Mouse (Mus musculus): Measurements from ENCODE around the gene Yap1. TPM values are rescaled to one million over a fixed set of nuclear protein-coding genes. Genes with fewer than 3 reads are reported as not detected.
"Not testable (repeated sequence)": the region's sequence is repeated elsewhere in the genome, so short reads cannot be mapped to it uniquely, and the experiment has no call there.

Gene Yap1
- polyA plus RNA-seq, 1 experiment = 22.2 TPM

- no peak for TF ChIP-seq CTCF (IDR thresholded peaks at IDR 0.05; ENCODE audit: borderline replicate concordance, extremely low read depth, insufficient read depth, insufficient read length)
- TF ChIP-seq POLR2A (IDR thresholded peaks at IDR 0.05; ENCODE audit: borderline replicate concordance, extremely low read depth, insufficient read depth, insufficient read length, poor library complexity, severe bottlenecking) = no peak
- no peak for DNase-seq (ENCODE audit: low read depth)
These were observed 96.9 kb downstream of the Yap1 start for GRCm38 (mm10) chr9:7907351-7907985.

- TF ChIP-seq POLR2A (IDR thresholded peaks at IDR 0.05; ENCODE audit: borderline replicate concordance, extremely low read depth, insufficient read depth, insufficient read length, poor library complexity, severe bottlenecking) (no peak), CTCF (IDR thresholded peaks at IDR 0.05; ENCODE audit: borderline replicate concordance, extremely low read depth, insufficient read depth, insufficient read length) (no peak)
- no peak for DNase-seq (ENCODE audit: low read depth)
These were observed 97.8 kb downstream of the Yap1 start for GRCm38 (mm10) chr9:7906564-7906963.

DNA sequence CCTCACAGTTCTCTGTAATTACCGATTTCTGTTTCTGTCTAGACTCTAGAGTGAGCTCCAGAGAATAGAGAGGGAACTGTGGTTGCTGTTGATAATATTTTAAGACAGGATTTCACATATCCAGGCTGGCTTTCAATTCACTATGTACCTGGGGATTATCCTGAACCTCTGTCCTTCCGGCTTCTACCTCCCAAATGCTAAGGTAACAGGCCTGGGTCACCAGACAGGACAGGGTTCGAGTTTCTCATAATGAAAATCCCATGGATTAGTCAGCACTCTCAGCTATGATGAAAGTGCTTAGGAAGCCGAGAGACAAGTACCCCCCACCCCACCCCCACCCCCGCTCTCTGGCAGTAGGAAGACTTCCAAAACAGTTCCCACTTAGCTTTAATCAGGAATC lies 100.6 kb downstream of the Yap1 start:
- no peak for DNase-seq (ENCODE audit: low read depth)
- no peak for TF ChIP-seq POLR2A (IDR thresholded peaks at IDR 0.05; ENCODE audit: borderline replicate concordance, extremely low read depth, insufficient read depth, insufficient read length, poor library complexity, severe bottlenecking)

- no peak for DNase-seq (ENCODE audit: low read depth)
- TF ChIP-seq CTCF (IDR thresholded peaks at IDR 0.05; ENCODE audit: borderline replicate concordance, extremely low read depth, insufficient read depth, insufficient read length) = no peak
- TF ChIP-seq POLR2A (IDR thresholded peaks at IDR 0.05; ENCODE audit: borderline replicate concordance, extremely low read depth, insufficient read depth, insufficient read length, poor library complexity, severe bottlenecking) = no peak
These were observed 101.1 kb downstream of the Yap1 start for GRCm38 (mm10) chr9:7903262-7903661.

DNA sequence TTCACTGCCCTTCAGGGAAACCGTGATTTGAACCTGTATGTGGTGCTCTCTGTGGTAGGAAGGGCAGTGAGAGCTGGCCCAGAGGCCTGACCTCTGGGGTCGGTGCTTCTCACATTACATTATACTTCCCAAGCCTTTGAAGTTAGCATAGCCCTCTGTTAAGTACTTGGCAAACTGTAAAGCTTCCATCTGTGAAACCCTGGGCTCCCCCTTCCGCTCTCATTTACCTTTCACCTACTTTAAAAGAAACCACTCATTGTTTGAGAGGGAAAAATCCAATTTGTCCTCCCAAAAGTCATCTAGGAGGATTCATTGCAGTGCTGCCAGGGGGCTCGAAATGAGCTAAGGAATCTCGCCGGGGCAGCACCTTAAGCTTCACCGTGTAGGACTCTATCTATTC lies 102.1 kb downstream of the Yap1 start:
- DNase-seq (ENCODE audit: low read depth) = peak; percentile 29
- TF ChIP-seq POLR2A (IDR thresholded peaks at IDR 0.05; ENCODE audit: borderline replicate concordance, extremely low read depth, insufficient read depth, insufficient read length, poor library complexity, severe bottlenecking) (no peak), CTCF (IDR thresholded peaks at IDR 0.05; ENCODE audit: borderline replicate concordance, extremely low read depth, insufficient read depth, insufficient read length) (no peak)

DNA sequence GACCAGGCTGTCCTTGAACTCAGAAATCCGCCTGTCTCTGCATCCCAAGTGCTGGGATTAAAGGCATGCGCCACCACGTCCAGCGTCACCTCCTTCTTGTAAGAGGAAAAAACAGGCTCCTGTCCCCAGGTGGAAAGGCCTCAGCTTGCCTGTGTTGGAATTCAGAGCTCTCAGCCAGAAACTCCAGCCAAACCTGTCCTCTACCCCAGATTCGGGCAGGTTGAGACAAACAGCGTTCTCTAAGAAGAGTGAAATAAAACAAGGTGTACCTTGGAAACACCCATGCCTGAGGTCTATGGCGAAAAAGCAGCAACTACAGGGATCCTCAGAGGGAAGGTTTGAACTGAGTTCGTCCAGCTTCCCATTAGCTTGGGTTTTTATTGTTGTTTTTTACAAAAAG lies 103.4 kb downstream of the Yap1 start:
- DNase-seq (ENCODE audit: low read depth) = no peak
- TF ChIP-seq POLR2A (IDR thresholded peaks at IDR 0.05; ENCODE audit: borderline replicate concordance, extremely low read depth, insufficient read depth, insufficient read length, poor library complexity, severe bottlenecking) (no peak), CTCF (IDR thresholded peaks at IDR 0.05; ENCODE audit: borderline replicate concordance, extremely low read depth, insufficient read depth, insufficient read length) (no peak)

DNA sequence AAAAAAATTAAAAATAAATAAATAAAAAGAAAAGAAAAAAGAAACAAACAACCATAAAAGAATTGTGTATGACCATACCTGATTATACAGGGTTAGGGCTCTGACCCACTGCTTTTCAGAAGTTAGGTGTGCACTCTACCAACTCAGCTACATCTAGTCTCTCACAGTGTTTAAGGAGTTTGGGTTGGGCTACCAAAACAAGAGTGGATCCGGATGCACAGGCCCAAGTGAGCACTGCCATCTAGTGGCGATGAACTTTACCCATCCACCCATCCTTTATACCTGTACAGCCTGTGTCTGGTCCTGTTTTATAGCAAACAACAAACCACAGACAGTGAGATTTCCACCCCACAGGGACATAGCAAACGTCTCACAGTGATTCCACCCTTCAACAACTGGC lies 106.9 kb downstream of the Yap1 start:
- TF ChIP-seq CTCF (IDR thresholded peaks at IDR 0.05; ENCODE audit: borderline replicate concordance, extremely low read depth, insufficient read depth, insufficient read length) (peak; percentile 85), POLR2A (IDR thresholded peaks at IDR 0.05; ENCODE audit: borderline replicate concordance, extremely low read depth, insufficient read depth, insufficient read length, poor library complexity, severe bottlenecking) (no peak)
- peak; percentile 73 for DNase-seq (ENCODE audit: low read depth)

GRCm38 (mm10) chr9:7891796-7892195 lies 112.6 kb downstream of the Yap1 start:
- DNase-seq (ENCODE audit: low read depth) = not testable (repeated sequence)

DNA sequence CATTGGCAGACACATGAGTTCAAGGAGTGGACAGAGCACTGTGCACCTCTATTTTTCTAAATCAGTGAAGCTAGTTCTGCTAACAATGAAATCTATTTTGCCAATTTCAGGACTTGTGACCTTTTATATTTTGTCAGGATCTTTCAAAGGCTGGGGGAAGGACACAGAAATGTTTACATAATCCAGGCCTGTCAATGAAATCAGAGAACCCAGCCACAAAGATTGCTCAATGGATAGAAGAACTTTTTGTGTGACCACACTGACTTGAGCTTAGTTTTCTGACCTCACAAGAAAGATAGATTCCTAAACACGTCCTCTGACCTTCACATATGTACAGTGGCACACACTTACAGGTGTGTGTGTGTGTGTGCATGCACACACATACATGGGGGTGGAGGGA lies 113.2 kb downstream of the Yap1 start:
- TF ChIP-seq CTCF (IDR thresholded peaks at IDR 0.05; ENCODE audit: borderline replicate concordance, extremely low read depth, insufficient read depth, insufficient read length) (no peak), POLR2A (IDR thresholded peaks at IDR 0.05; ENCODE audit: borderline replicate concordance, extremely low read depth, insufficient read depth, insufficient read length, poor library complexity, severe bottlenecking) (no peak)
- DNase-seq (ENCODE audit: low read depth) = no peak

DNA sequence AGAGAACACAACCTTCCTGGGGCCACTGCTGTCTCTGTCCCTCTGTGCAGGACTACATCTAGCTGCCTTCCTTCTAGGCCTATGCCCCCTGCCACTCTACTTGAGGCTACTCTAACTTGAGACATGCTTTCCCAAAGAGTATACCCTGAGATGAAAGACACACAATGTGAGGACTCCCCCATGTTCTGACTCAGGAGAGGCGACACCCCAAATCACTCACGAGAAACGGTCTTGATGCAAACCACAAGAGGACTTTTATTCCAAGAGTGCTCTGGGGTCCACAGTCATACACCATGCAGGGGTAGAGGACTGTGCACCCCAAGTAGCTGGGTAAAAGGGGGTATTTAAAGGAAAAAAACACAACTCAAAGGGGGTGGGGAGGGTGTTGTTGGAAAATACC lies 120.0 kb downstream of the Yap1 start:
- no peak for TF ChIP-seq POLR2A (IDR thresholded peaks at IDR 0.05; ENCODE audit: borderline replicate concordance, extremely low read depth, insufficient read depth, insufficient read length, poor library complexity, severe bottlenecking)
- no peak for TF ChIP-seq CTCF (IDR thresholded peaks at IDR 0.05; ENCODE audit: borderline replicate concordance, extremely low read depth, insufficient read depth, insufficient read length)
- no peak for DNase-seq (ENCODE audit: low read depth)

DNA sequence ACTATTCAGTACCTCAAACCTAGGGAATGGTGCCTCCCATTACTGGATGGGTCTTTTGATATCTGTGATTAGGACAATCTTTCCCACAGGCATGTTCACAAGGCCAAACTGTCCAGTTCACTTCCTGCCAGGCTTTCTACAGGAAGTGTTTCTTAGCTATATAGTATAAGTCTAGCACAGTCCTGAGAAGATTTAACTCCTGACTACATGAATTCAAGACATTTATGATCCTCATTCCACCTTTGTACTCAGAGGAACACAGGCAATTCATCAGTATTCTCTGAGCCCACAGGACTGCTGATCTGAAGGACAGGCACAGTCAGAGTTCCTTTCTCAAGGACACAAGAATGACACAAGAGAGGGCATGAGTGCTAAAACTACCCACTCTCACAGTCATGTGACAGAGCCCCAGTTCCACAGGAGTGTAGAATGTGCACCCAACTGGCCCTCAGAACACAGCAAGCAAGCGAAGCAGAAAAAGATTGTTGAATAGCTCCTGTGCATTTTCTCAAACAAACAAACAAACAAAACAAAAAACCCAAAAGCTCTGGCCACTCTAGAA lies 122.0 kb downstream of the Yap1 start:
- DNase-seq (ENCODE audit: low read depth) = no peak
- TF ChIP-seq POLR2A (IDR thresholded peaks at IDR 0.05; ENCODE audit: borderline replicate concordance, extremely low read depth, insufficient read depth, insufficient read length, poor library complexity, severe bottlenecking) = no peak
- no peak for TF ChIP-seq CTCF (IDR thresholded peaks at IDR 0.05; ENCODE audit: borderline replicate concordance, extremely low read depth, insufficient read depth, insufficient read length)

Other genes starting within 250 kb of the Yap1 start
- 26.6 and 32.5 TPM in 2 replicates for gene Tmem123, start 240.6 kb downstream of the Yap1 start, polyA plus RNA-seq (2012; rRNA removed)
- 37.3 and 49.2 TPM in 2 replicates for gene Birc2, start 167.5 kb downstream of the Yap1 start, polyA plus RNA-seq (2012; rRNA removed)
- gene Birc3, start 131.4 kb downstream of the Yap1 start, polyA plus RNA-seq (2012; rRNA removed) = 1.5 and 3.3 TPM in 2 replicates
- 12.5 and 12.9 TPM in 2 replicates for gene Cfap300, start 38.2 kb upstream of the Yap1 start, polyA plus RNA-seq (2012; rRNA removed)
- 8.0 and 10.0 TPM in 2 replicates for gene Cep126, start 129.7 kb upstream of the Yap1 start, polyA plus RNA-seq (2012; rRNA removed)

Data from brain, embryonic 14.5 days (tissue).